Mouse (Mus musculus) limb, embryonic 11.5 days (tissue): ENCODE results near the gene Gpsm1. TPM values are rescaled to one million over a fixed set of nuclear protein-coding genes. Genes with fewer than 3 reads are reported as not detected.

Experiments
- ATAC-seq: fragments of 200-750 bp; cut with Nextera tagmentation; 2 replicates; pipeline ENCODE4 v1.8.0; 2017; ENCODE audit warnings: low read depth; ENCODE audit not compliant: insufficient number of reproducible peaks, low FRiP score, low TSS enrichment
- DNase-seq: peaks from one replicate; pipeline ENCODE4 v3.0.0-alpha.2; 2015; ENCODE audit warnings: low spot score
- H3K27ac ChIP-seq: fragments of 300-500 bp; sonication (generic); replicated peaks from 2 replicates; pipeline ENCODE4 v1.5.1; 2014; ENCODE audit warnings: low read depth, mild to moderate bottlenecking, low read length
- H3K27me3 ChIP-seq: fragments of 300-500 bp; sonication (generic); 2 replicates; pipeline ENCODE4 v1.6.1; 2014; ENCODE audit warnings: mild to moderate bottlenecking, low read length, mixed read lengths; ENCODE audit not compliant: control insufficient read depth, insufficient read depth
- H3K36me3 ChIP-seq: fragments of 300-500 bp; sonication (generic); 2 replicates; pipeline ENCODE4 v1.6.1; 2014; ENCODE audit warnings: mild to moderate bottlenecking, low read length, moderate library complexity, mixed read lengths; ENCODE audit not compliant: control insufficient read depth, insufficient read depth
- H3K4me1 ChIP-seq: fragments of 300-500 bp; sonication (generic); 2 replicates; pipeline ENCODE4 v1.6.1; 2014; ENCODE audit warnings: low read length, mixed read lengths; ENCODE audit not compliant: control insufficient read depth, insufficient read depth
- H3K4me2 ChIP-seq: fragments of 300-500 bp; sonication (generic); 2 replicates; pipeline ENCODE4 v1.6.1; 2014; ENCODE audit warnings: low read depth, mild to moderate bottlenecking, moderate library complexity; ENCODE audit not compliant: severe bottlenecking
- H3K4me3 ChIP-seq: fragments of 300-500 bp; sonication (generic); 2 replicates; pipeline ENCODE4 v1.5.1; 2014; ENCODE audit warnings: low read depth, low read length
- H3K9ac ChIP-seq: fragments of 300-500 bp; sonication (generic); 2 replicates; pipeline ENCODE4 v1.6.1; 2014; ENCODE audit warnings: mild to moderate bottlenecking, low read length
- H3K9me3 ChIP-seq: fragments of 300-500 bp; sonication (generic); 2 replicates; pipeline ENCODE4 v1.6.1; 2016; ENCODE audit warnings: low read length; ENCODE audit not compliant: control insufficient read depth
- WGBS: fragments of 180-500 bp; shearing (Covaris S2); extraction: QIAGEN DNeasy Blood & Tissue Kit; methylation state at CpG from one replicate; pipeline ENCODE4 v1.1.7; 2014; 5-methylcytosine and 5-hydroxymethylcytosine counted together
- polyA plus RNA-seq: library from polyadenylated mRNA; unstranded; fragments of >200 nt; fragmentation: Nextera tagmentation; extraction: Ambion mirVana; gene quantifications from 2 replicates; pipeline ENCODE4 v1.2.1, GENCODE M21; 2014

Gene Gpsm1
- polyA plus RNA-seq, 1 experiment from 2014 or later: 37.4 TPM

DNA sequence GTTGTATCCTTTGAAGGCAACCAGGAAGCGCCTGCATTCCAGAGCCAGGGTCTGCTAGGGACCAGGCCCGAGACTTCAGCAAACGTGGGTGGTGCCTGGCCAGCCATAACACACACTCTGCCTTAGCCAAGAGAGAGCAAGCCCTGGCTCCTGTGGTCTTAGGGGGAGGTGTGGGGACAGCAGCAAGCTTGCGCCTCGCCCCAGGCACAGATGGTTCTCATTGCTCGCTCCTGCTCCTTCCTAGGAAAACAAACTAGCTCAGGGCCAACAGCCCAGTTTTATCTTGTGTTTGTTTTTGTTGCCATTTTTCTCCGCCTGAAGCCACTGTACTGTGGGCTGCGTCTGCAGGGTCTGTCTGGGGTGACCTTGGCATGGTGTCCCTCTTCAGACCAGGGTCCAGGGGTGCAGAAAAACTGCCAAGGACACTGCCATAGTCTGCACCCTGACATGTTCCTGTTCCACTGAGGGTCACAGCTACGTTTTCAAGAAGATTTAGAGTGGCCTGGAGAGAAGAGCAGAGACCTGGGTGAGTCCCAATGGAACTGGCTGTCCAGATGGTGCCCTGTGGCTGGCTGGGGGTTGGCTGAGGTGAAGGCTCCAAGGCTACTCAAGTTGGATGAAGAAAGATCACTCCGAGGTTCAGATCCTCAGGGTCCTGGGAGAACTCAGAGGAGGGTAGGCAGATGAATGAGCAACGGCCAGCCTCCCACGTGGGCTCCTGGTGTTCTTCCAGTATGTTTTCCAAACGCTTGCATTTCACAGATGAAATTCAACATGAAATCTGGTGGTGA, 839 bp upstream of the Gpsm1 start:
- Histone ChIP-seq H3K9ac (peak overlapping the region; percentile 93), H3K4me3 (peak overlapping the region; percentile 94), H3K4me1 (peaks cover 30% of the 10 kb centered on the region), H3K36me3 (no peaks in the 10 kb centered on the region; the same call in 1 of the 2 replicates), H3K9me3 (no peaks in the 10 kb centered on the region), H3K4me2 (peak overlapping the region; percentile 75; the same call in 1 of the 2 replicates), H3K27ac (peak overlapping the region; percentile 94), H3K27me3 (no peaks in the 10 kb centered on the region)
- ATAC-seq: 0 out of 2 replicates have a peak, but pooled peaks have one; percentile 45
- peak; percentile 73 for DNase-seq
- 29% methylated on average over 13 of the region's 13 CpGs for WGBS

DNA sequence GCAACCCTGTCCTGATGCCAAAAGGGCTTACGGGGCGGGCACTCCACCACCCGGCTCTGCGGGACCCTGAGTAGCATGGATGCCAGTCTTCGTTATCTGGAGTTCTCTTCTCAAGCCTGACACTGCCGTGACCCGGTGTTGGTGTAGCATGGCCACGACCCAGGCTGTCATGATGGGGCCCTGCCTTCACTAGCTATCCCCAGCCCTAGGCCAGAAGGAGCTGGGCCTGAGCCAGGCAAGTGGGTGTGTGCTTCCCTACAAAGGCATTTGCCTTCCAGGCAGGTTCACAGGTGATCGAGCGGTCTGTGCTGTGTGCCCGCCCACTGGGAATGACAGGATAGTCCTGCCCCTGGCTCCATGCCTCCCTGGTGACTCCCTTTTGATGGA, 603 bp downstream of the Gpsm1 start:
- Histone ChIP-seq H3K27ac (peak overlapping the region; percentile 94), H3K4me3 (peak overlapping the region; percentile 94), H3K4me1 (peaks cover 28% of the 10 kb centered on the region), H3K9me3 (no peaks in the 10 kb centered on the region), H3K36me3 (no peaks in the 10 kb centered on the region; the same call in 1 of the 2 replicates), H3K4me2 (peak overlapping the region; percentile 75), H3K27me3 (no peaks in the 10 kb centered on the region), H3K9ac (peak overlapping the region; percentile 93)
- DNase-seq: no peak
- WGBS: under 1% methylated on average over 11 of the region's 11 CpGs
- ATAC-seq: peak; percentile 29; the same call in 1 of the 2 replicates

DNA sequence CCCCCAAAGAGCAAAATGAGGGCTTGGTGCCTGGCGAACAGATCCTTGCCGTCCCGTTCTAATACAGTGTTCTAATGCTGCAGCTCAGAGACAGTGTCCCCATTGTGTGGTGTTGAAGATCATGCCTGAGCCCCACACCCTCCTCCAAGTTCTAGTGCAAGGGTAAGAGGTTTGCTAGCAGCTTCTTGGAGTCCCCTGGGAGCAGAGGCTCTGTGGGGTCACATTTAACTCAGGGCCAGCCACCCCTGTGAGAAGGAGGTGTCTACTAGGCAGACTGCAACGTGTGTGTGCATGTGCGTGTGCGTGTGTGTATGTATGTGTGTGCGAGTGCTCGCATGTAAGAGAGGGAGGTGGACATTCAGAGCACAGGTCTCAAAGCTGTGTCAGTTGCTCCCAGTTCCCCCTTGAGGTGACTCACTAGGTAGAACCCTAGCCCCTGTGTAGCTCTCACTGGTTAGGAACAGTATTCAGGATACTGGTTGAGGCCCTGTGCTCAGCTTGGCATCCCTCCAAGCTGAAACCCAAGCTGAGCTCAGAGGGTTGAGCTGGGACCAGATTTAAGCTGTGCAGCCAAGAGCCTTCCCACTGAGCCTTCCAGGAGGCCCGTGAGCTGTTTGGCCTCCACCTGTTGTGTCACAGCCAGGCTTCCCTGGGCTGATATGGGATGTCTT, 1.4 kb downstream of the Gpsm1 start:
- DNase-seq (no peak), ATAC-seq (no peak)
- 66% methylated on average over 9 of the region's 9 CpGs for WGBS

DNA sequence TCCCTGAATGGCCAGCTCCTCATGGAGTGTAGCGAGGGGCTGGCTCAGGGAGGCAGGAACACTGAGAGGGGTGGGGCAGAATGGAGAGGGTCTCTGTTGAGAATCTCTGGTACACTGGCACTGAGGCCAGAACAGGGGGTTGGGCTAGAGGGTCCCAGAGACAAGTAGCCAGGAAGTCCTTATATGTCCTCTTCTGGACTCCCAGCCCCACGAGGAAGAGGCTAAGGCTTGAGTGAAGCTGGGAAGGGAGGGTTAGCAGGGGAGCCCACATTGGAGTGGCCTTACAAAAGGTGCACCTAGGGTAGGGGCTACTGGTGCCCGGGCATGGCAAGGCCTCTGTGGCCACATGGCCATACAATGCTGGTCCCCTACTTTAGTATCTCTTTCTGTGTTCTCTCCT, 2.1 kb downstream of the Gpsm1 start:
- DNase-seq (no peak), ATAC-seq (no peak)
- peak overlapping the region; percentile 75 for H3K4me2 ChIP-seq
- WGBS: 83% methylated on average over 3 of the region's 3 CpGs
- no peaks in the 10 kb centered on the region for H3K27me3 ChIP-seq
- H3K4me1 ChIP-seq: peaks cover 28% of the 10 kb centered on the region
- H3K4me3 ChIP-seq: no peak overlapping the region
- no peak overlapping the region for H3K27ac ChIP-seq
- no peaks in the 10 kb centered on the region for H3K9me3 ChIP-seq
- H3K9ac ChIP-seq: peak overlapping the region; percentile 93; the same call in 1 of the 2 replicates
- no peaks in the 10 kb centered on the region; the same call in 1 of the 2 replicates for H3K36me3 ChIP-seq

More for the DNA sequence above, 1.4 kb downstream of the Gpsm1 start:
- H3K4me3 ChIP-seq: peak overlapping the region; percentile 94
- H3K4me2 ChIP-seq: peak overlapping the region; percentile 75
- H3K27ac ChIP-seq: no peak overlapping the region
- no peaks in the 10 kb centered on the region; the same call in 1 of the 2 replicates for H3K36me3 ChIP-seq
- no peaks in the 10 kb centered on the region for H3K27me3 ChIP-seq
- H3K4me1 ChIP-seq: peaks cover 28% of the 10 kb centered on the region
- no peaks in the 10 kb centered on the region for H3K9me3 ChIP-seq
- H3K9ac ChIP-seq: peak overlapping the region; percentile 93

DNA sequence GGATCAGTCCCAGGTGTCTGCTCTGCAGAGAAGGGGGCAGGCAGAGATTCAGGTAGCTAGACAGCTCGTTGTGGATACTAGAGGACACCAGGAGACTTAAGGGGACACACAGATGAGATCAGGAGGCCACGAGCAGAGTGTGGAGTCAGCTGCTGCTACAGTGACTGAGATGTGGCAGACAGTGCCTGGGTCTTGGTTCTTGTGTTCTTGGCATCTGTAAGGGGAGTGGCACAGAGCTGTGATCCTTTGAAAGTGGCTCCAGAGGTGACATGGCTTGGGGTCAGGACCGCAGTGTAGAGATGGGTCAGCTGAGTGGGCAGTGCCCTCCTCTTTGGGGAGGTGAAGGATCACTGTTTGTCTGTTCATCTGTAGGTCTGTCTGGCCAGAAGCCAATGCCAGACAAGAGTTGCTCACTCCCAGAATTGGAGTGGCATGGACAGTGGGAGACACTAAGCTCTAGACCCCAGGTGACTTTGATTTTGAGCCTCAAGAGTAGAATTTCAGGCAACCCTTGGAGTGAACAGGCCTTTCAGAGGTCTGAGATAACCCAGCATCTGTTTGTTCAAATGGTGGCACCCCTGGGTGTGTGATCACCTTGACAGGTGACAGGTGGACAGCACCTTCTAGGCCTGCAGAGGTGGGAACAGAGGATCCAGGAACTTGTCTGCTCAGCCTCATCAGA, 2.8 kb downstream of the Gpsm1 start:
- Histone ChIP-seq H3K4me2 (peak overlapping the region; percentile 2; the same call in 1 of the 2 replicates), H3K9ac (peak overlapping the region; percentile 1; the same call in 1 of the 2 replicates), H3K4me1 (peaks cover 28% of the 10 kb centered on the region), H3K4me3 (no peak overlapping the region), H3K27me3 (no peaks in the 10 kb centered on the region), H3K27ac (no peak overlapping the region), H3K9me3 (no peaks in the 10 kb centered on the region), H3K36me3 (no peaks in the 10 kb centered on the region; the same call in 1 of the 2 replicates)
- DNase-seq (no peak), ATAC-seq (no peak)
- 93% methylated on average over 3 of the region's 3 CpGs for WGBS

DNA sequence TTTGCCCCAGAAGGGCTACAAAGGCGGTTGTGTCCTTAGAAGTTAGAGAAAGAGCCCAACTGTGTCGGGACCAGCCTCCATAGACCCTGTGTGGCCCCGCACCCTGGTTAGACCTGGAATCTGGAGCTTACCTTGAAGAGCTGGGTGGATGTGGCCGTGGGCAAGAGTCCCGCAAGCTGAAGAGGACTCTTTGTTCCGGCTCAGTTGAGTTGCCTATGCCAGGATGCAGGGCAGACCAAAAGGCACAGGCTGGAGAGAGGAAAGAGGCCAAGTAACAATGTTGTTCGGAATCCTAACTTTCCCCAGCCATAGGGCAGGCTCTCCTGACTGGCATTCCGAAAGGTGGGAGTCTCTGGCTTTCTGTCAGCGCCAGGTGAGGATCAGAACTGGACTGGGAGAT, 3.8 kb downstream of the Gpsm1 start:
- no peaks in the 10 kb centered on the region for H3K27me3 ChIP-seq
- H3K27ac ChIP-seq: no peak overlapping the region
- no peak overlapping the region for H3K9ac ChIP-seq
- H3K36me3 ChIP-seq: peaks cover 3% of the 10 kb centered on the region
- no peaks in the 10 kb centered on the region for H3K9me3 ChIP-seq
- peaks cover 25% of the 10 kb centered on the region for H3K4me1 ChIP-seq
- 88% methylated on average over 9 of the region's 9 CpGs for WGBS
- ATAC-seq (no peak), DNase-seq (no peak)
- no peak overlapping the region for H3K4me2 ChIP-seq
- H3K4me3 ChIP-seq: no peak overlapping the region

DNA sequence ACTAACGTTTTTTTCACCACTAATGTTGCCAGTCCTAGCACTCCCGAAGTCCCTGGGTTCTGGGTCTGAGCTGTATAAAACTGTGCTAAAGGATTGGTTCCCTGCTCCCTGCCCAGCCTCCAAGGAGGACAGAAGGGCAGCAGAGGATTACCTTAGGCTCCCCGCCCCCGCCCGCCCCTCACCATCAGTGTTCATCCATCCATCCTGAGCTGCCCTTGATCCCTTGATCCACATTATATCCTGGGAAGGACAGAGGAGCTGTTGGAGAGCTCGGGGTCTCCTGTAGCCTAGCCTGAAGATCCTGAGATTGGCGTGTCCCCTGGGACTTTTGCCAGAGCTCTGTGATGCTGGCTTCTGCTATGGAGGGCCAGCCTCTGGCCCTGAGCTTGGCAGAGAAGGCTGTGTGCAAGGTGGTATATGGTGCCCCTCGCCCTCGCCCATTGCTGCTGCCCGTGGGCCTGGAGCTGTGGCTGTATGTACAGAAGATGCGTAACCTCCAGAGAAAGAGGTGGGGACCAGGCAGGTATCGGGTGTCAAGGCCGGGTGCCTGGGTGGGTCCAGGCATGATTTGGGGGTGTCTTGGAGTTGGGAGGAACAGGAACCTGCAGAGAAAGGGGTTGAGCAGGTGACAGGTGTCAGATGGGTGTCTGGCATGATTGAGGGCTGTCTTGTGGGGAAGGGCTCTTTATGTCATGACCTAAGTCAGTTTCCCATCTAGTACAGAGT, 4.4 kb downstream of the Gpsm1 start:
- Histone ChIP-seq H3K4me3 (no peak overlapping the region), H3K27ac (no peak overlapping the region), H3K9ac (no peak overlapping the region), H3K9me3 (no peaks in the 10 kb centered on the region), H3K4me2 (no peak overlapping the region), H3K27me3 (no peaks in the 10 kb centered on the region), H3K36me3 (peaks cover 9% of the 10 kb centered on the region), H3K4me1 (peaks cover 19% of the 10 kb centered on the region)
- no peak for ATAC-seq
- DNase-seq: no peak
- WGBS: 89% methylated on average over 10 of the region's 13 CpGs
